Mouse (Mus musculus) layer of hippocampus, adult 11-12 months (tissue): Measurements from ENCODE around the gene Map7.

Source experiments
- DNase-seq: peaks from one replicate; pipeline ENCODE4 v3.0.0; 2022; ENCODE audit warnings: low spot score

Map7 gene

DNA sequence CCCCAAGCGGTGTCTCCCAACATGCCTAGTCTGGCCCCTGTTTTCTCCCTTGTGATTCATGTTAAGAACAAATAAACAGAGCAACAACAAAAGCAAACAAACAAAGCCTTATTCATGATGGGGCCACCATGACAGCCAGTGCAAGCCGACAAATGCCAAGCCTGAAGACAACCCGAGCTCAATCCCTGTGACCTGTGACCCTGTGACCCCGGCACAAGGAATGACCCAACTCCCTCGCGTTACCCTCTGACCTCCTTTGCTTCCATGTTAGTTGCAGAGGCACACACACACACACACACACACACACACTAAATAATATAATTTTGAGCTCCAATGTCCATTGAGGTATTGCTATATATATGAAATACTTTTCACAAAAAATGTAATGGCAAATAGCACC lies 139.1 kb downstream of the Map7 start:
- DNase-seq: no peak

DNA sequence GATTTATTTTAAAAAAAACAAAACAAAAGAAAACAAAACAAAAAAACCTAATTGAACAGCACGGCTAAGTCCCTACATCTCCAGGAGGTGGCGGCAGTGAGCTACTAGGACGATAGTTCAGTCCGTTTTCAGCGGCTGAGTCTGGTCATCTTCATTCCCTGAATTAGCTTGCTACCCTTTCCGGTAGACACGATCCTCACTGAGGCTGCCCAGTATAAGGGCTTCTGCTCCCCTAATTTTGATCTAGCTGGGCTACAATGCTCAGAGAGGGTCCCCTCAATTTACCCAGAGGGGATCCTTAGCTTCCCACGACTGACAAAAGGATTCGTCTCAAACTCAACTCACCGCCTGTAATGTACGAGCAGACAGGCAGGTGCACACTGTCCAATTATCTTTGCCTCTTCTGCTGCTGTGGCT lies 142.2 kb downstream of the Map7 start:
- DNase-seq: peak; percentile 69

DNA sequence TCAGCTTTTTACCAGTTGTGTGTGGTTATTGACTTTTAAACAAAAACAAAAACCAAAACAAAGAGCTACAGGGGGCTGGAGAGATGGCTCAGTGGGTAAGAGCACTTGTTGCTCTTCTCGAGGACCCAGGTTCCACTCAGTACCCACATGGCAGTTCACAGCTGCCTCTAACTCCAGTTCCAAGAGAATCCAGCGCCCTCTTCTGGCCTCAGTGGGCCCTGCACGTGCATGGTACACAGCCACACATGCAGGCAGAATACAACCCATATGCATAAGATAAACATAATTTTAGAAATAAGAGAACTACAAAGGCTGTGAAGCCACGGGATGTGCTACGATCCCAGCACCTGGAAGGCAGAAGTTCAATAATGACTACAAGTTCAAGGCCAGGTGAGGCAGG lies 147.7 kb downstream of the Map7 start:
- no peak for DNase-seq

DNA sequence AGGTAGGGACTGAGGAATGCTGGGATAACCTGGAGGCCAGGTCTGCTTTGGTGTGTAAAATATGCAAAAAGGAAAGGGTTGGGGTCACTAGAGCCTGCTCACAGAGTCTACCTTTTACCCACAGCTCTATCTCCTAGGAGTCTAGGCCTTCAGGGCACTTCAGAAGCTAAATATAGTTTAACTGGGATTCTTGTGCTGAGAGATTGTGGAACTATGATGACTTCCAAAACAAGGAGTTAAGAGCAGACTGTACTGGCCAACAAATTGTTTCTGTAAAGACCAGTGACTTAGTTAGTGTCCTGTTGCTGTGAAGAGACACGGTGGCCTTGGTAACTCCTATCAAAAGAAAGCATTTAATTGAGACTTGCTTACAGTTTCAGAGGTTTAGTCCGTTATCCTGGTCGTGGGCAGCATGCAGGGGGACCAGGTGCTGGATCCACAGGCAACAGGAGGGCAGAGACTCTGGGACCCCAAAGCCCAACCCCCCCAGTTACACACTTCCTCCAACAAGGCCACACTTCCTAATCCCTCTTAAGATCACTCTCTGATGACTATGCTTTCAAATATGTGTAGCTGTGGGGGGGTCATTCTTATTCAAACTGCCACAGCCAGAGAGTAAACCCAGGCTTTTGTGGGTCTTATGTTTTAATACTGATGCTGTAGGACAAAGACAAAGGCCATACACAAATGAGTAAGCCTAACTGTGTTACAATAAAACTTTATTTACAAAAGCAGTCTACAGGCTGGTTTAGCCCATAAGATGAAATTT lies 150.1 kb downstream of the Map7 start:
- no peak for DNase-seq

DNA sequence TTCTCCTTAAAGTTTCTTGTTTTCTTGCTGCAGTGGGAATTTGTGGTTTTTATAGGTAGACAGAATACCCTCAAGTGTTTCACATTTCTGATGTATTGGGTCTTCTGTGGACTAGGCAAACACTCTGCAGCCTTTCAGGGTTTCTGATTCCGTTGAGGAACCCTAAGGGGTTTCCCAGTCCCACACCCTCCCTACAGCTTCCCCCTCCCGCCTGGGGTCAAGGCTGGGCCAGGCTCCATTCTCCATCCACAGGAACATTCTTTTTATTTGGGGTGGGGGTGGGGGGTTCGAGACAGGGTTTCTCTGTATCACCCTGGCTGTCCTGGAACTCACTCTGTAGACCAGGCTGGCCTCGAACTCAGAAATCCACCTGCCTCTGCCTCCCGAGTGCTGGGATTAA lies 150.8 kb downstream of the Map7 start:
- no peak for DNase-seq

DNA sequence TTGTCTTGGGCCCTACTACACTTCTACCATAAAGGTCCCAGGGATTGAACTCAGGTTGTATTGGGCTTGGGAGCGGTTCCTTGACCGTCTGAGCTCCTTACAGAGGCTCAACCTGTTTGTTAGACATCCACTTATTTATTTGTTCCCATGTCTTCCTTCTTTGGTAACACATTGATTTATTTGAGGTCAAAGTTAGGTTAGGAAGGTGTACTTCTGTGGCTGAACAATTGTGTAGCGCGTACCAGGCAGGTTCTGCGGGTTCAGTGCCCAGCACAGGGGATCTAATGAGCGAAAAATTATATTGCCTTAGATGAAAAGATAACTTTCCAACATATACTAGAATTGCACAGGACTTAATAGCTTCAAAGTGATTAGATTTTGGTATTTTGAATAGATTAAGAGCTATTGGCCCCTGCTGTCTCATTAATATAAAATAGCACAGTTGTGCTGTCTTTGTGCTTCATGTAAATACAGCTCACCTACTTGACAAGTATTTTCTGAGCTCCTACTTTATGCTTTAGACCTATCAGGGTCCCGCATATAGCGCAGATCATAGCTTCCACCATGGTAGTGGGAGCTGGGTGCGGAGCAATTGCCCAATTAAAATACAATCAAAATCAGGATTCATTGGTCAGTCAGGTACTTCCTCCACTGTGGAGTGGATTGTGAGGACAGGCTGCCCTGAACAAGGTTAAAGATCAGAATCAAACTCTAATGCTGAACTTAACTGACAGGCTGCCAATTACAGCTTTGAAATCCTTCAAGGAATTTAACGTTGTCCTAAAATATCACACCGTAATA lies 162.9 kb downstream of the Map7 start:
- DNase-seq: no peak

DNA sequence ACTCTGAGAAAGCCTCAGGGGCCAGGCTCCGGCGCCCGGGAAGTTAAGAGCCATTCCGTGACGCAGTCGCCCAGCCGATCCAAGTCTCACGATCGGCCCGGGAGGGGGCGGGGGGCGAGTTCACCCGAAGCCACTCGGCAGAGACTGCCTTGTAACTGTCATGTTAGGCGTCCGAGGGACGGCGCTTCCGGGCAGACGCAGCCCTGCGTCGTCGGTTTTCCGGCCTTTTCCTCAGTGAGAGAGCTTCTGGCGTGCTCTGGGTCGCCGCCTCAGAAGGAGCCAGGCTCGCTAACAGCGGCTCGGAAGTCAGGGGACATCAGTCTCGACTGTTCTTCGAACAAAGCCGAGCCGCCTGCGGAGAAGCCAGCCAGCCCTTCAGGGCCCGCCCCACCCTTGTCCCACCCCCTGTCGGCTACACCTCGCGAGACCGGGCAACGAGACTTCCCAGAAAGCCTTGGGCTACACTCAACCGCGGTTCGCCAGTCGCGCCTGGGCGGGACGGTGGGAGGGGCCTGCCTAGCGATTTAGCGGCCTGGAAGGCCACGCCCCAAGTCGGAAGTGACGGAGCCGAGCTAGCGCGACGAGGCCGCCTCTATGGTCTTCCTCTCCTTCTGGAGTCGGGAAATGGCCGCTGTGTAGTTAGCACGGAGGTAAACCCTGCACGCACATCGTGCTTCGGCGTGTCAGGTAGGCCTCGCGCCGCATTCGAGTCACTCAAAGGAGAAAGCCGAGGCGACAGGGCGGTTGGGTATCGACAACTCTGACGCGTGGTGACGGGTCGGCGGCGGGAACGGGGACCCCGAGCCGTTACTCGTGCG lies 163.9 kb downstream of the Map7 start, which contains the start of gene Bclaf1:
Gene Bclaf1, plus strand, starts transcription at position 552 of the 818 bp plus-strand sequence.
- peak; percentile 99 for DNase-seq

DNA sequence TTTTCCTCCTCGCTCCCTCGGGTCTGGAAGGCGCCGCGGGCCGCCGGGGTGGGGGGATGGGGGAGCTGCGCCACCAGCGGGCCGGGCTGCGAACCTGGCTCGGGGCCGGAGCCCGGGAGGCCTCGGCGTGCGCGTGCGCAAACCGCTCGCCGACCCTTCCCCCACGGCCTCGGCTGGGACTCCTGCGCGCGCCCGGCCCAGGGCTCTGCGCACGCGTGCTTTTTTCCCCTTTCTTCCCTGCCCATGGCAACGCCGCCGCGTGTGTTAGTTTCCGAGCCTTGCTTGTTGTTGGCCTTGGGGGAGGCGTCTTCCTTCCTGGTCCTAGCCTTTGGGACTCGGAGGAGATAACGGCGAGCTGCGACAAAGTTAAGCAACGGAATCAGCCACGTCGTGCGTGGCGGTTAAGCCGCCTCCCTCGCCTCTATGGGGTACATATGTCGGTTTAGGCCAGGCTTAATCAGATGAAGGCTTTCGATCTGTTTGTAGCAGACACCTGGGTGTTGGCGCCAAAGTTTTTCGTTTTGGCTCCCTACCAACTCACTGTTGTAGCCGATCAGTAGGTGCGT lies 164.5 kb downstream of the Map7 start:
- peak; percentile 88 for DNase-seq

DNA sequence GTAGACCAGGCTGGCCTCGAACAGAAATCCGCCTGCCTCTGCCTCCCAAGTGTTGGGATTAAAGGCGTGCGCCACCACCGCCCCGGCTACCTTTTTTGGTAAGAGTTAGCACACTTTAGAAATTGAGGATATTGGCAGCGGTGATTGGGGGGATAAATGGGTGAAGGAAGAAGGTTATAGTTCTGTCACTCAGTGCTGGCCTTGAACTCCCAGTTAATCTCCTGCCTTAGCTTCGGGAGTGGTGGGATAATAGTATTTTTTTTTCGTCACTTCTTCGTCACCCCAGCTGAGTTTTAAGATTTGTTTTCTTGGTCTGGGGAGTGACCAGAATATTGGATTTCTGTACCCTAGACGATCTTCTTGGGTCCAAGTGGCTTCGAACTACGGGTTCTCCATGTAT lies 165.2 kb downstream of the Map7 start:
- DNase-seq: no peak

DNA sequence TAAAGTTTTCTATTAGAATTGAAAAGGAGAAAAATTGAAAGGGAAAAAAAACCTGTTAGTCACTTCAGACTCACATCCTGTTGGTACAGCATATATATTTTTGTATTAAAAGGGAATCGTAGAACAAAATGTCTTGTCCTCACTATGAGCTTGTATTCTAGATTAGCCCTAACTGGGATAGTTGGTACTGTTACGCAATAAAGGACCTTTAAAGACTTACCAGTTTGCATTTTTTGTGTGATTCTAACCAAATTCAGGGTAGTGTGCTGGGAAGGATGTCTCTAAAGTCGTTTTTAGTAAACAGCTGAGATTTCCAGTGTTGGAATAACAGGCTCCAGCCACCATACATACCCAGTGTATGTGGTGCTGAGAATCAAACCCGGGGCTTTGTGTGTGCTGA lies 165.7 kb downstream of the Map7 start:
- DNase-seq: no peak

DNA sequence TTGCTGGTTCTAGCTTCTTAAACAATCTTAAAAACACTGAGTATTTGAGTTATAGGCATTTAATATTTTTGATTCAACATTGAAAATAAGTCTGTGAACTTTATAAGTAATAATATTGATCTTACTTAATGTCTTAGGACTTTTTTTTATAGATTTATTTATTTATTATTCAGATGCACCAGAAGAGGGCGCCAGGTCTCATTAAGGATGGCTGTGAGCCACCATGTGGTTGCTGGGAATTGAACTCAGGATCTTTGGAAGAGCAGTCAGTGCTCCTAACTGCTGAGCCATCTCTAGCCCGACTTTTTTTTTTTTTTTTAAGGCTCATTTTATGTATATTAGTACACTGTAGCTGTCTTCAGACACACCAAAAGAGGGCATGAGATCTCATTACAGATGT lies 166.5 kb downstream of the Map7 start:
- no peak for DNase-seq

DNA sequence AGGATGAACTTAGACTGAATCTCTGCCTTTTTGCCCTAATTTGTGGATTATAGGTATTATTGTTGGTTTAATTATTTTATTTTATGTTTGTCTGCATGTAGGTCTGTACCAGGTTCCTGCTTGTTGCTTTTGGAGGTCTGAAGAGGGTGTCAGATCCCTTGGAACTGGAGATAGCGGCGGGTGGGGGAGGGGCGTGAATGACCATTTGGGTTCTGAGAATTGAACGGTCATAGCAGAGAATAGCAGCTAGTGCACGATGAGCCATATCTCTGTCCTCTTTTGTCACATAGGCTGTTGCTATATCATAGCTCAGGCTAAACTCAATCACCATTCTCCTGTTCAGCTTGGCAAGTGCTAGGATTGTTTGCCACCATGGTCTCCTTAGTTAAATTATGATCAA lies 169.2 kb downstream of the Map7 start:
- DNase-seq: no peak

DNA sequence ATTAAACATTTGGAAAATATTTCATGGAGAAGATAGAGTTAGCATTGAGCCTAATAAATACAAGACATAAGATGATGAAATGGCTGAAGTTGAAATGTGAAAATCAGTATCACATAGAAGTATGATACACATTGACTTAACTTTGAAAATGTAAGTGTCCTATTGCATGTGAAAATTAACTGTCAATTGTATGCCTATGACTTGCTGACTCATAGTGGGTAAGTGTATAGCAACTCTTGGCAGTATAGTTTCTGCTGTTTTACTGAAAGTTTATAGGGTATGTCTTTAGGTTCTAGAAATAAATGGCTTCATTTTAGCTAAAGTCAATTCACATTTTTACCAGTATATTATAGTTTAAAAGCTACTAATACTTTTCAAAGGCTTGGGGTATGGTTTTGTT lies 178.0 kb downstream of the Map7 start:
- no peak for DNase-seq
